Mouse (Mus musculus): ENCODE results near the gene Parp8. TPM values are rescaled to one million over a fixed set of nuclear protein-coding genes. Genes with fewer than 3 reads are reported as not detected.
A peak's percentile ranks its signal among the peaks of the same experiment; 100 is the strongest.

The Parp8 gene
- polyA plus RNA-seq, 1 experiment from 2014 or later, result 14.5 TPM

DNA sequence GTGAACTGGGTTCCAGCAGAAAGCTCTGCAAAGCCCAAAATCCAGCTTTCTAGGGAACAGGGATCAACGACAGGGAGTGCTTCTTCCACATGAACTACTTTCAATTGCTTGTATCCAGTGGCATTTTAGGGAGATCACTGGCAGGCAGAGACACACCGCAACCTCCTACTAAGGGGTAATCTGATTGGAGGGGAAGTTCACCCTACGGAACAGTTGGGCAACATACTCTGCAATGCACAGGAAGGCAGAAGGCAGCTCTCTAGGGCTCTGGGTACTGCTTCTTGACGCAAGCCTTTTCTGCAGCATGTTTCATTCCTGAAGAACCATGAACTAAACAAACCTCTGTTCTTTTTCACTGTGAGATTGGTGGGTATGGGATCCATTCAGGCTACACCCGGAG is 10.9 kb upstream of the Parp8 start:
- WGBS, result 82% methylated on average over 5 of the region's 5 CpGs
- no peak overlapping the region for H3K27ac ChIP-seq (ENCODE audit: low read length)

GRCm38 (mm10) chr13:117035121-117035520 is 9.8 kb upstream of the Parp8 start:
- ATAC-seq (replicated peaks; ENCODE audit: extremely low read depth, insufficient read depth, low FRiP score), result no peak
- 53% methylated on average over 2 of the region's 2 CpGs for WGBS
- H3K27ac ChIP-seq (ENCODE audit: low read length), result no peak overlapping the region
- no peak overlapping the region for H3K4me2 ChIP-seq (ENCODE audit: low read depth, low read length)
- H3K27me3 ChIP-seq (ENCODE audit: control insufficient read depth, insufficient read depth, low read length), result no peaks in the 10 kb centered on the region
- H3K9me3 ChIP-seq (replicated peaks; ENCODE audit: control insufficient read depth, low read length), result no peaks in the 10 kb centered on the region
- no peak overlapping the region for H3K4me3 ChIP-seq (ENCODE audit: low read length)
- H3K4me1 ChIP-seq (ENCODE audit: control insufficient read depth, insufficient read depth, low read length), result peaks cover 6% of the 10 kb centered on the region
- no peak overlapping the region for H3K9ac ChIP-seq (ENCODE audit: low read length)
- H3K36me3 ChIP-seq (ENCODE audit: control insufficient read depth, insufficient read depth), result no peaks in the 10 kb centered on the region

More for the DNA sequence above, 10.9 kb upstream of the Parp8 start:
- Histone ChIP-seq H3K9ac (ENCODE audit: low read length) (no peak overlapping the region), H3K4me3 (ENCODE audit: low read length) (no peak overlapping the region), H3K36me3 (ENCODE audit: control insufficient read depth, insufficient read depth) (no peaks in the 10 kb centered on the region), H3K9me3 (replicated peaks; ENCODE audit: control insufficient read depth, low read length) (no peaks in the 10 kb centered on the region), H3K4me1 (ENCODE audit: control insufficient read depth, insufficient read depth, low read length) (peaks cover 6% of the 10 kb centered on the region; the same call in 1 of the 2 replicates), H3K27me3 (ENCODE audit: control insufficient read depth, insufficient read depth, low read length) (no peaks in the 10 kb centered on the region), H3K4me2 (ENCODE audit: low read depth, low read length) (no peak overlapping the region)
- no peak for ATAC-seq (replicated peaks; ENCODE audit: extremely low read depth, insufficient read depth, low FRiP score)

GRCm38 (mm10) chr13:117034676-117035075 is 9.3 kb upstream of the Parp8 start:
- no peak overlapping the region for H3K4me2 ChIP-seq (ENCODE audit: low read depth, low read length)
- no peaks in the 10 kb centered on the region for H3K9me3 ChIP-seq (replicated peaks; ENCODE audit: control insufficient read depth, low read length)
- no peak overlapping the region for H3K4me3 ChIP-seq (ENCODE audit: low read length)
- no peak overlapping the region for H3K9ac ChIP-seq (ENCODE audit: low read length)
- H3K4me1 ChIP-seq (ENCODE audit: control insufficient read depth, insufficient read depth, low read length), result peaks cover 6% of the 10 kb centered on the region
- H3K36me3 ChIP-seq (ENCODE audit: control insufficient read depth, insufficient read depth), result no peaks in the 10 kb centered on the region
- H3K27ac ChIP-seq (ENCODE audit: low read length), result no peak overlapping the region
- ATAC-seq (replicated peaks; ENCODE audit: extremely low read depth, insufficient read depth, low FRiP score), result no peak
- H3K27me3 ChIP-seq (ENCODE audit: control insufficient read depth, insufficient read depth, low read length), result no peaks in the 10 kb centered on the region
- 59% methylated on average over 1 of the region's 1 CpGs for WGBS

- H3K27ac ChIP-seq (ENCODE audit: low read length), result peak overlapping the region; percentile 39; the same call in 1 of the 2 replicates
- 84% methylated on average over 5 of the region's 5 CpGs for WGBS
- H3K4me2 ChIP-seq (ENCODE audit: low read depth, low read length), result no peak overlapping the region
- no peak overlapping the region for H3K4me3 ChIP-seq (ENCODE audit: low read length)
- H3K4me1 ChIP-seq (ENCODE audit: control insufficient read depth, insufficient read depth, low read length), result peaks cover 6% of the 10 kb centered on the region
- no peaks in the 10 kb centered on the region for H3K36me3 ChIP-seq (ENCODE audit: control insufficient read depth, insufficient read depth)
- no peak overlapping the region for H3K9ac ChIP-seq (ENCODE audit: low read length)
- ATAC-seq (replicated peaks; ENCODE audit: extremely low read depth, insufficient read depth, low FRiP score), result no peak
- no peaks in the 10 kb centered on the region for H3K27me3 ChIP-seq (ENCODE audit: control insufficient read depth, insufficient read depth, low read length)
- no peaks in the 10 kb centered on the region for H3K9me3 ChIP-seq (replicated peaks; ENCODE audit: control insufficient read depth, low read length)
Measured at GRCm38 (mm10) chr13:117033676-117034308, 8.5 kb upstream of the Parp8 start.

- no peaks in the 10 kb centered on the region for H3K27me3 ChIP-seq (ENCODE audit: control insufficient read depth, insufficient read depth, low read length)
- 75% methylated on average over 1 of the region's 1 CpGs for WGBS
Measured at GRCm38 (mm10) chr13:117032402-117032801, 7.1 kb upstream of the Parp8 start.

DNA sequence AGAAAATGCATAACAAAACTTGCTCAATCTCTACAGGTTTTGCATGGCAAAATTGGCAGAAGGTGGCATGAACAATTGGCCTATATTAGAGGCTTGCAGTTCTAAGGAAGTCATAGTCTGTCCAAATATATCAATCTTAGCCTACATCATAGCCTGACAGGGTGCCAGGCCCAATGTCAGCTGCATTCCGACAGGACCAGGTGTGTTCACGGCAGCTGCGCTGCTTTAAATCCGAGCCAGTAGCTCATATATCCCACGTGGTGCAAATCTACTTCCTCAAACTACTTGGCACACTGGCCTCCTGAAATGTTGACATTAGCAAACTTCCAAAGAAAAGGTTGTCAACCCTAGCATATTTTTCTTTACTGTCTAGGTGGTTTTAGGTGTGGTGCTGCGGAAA is 6.2 kb upstream of the Parp8 start:
- Histone ChIP-seq H3K4me3 (ENCODE audit: low read length) (no peak overlapping the region), H3K9ac (ENCODE audit: low read length) (no peak overlapping the region), H3K9me3 (replicated peaks; ENCODE audit: control insufficient read depth, low read length) (no peaks in the 10 kb centered on the region), H3K27ac (ENCODE audit: low read length) (no peak overlapping the region), H3K36me3 (ENCODE audit: control insufficient read depth, insufficient read depth) (no peaks in the 10 kb centered on the region), H3K4me1 (ENCODE audit: control insufficient read depth, insufficient read depth, low read length) (peaks cover 9% of the 10 kb centered on the region), H3K27me3 (ENCODE audit: control insufficient read depth, insufficient read depth, low read length) (no peaks in the 10 kb centered on the region), H3K4me2 (ENCODE audit: low read depth, low read length) (no peak overlapping the region)
- 56% methylated on average over 6 of the region's 6 CpGs for WGBS
- no peak for ATAC-seq (replicated peaks; ENCODE audit: extremely low read depth, insufficient read depth, low FRiP score)

More at GRCm38 (mm10) chr13:117032402-117032801, 7.1 kb upstream of the Parp8 start:
- Histone ChIP-seq H3K4me1 (ENCODE audit: control insufficient read depth, insufficient read depth, low read length) (peaks cover 7% of the 10 kb centered on the region), H3K4me3 (ENCODE audit: low read length) (no peak overlapping the region), H3K4me2 (ENCODE audit: low read depth, low read length) (no peak overlapping the region), H3K9ac (ENCODE audit: low read length) (no peak overlapping the region), H3K27ac (ENCODE audit: low read length) (no peak overlapping the region), H3K36me3 (ENCODE audit: control insufficient read depth, insufficient read depth) (no peaks in the 10 kb centered on the region), H3K9me3 (replicated peaks; ENCODE audit: control insufficient read depth, low read length) (no peaks in the 10 kb centered on the region)
- no peak for ATAC-seq (replicated peaks; ENCODE audit: extremely low read depth, insufficient read depth, low FRiP score)

- Histone ChIP-seq H3K4me2 (ENCODE audit: low read depth, low read length) (no peak overlapping the region), H3K9me3 (replicated peaks; ENCODE audit: control insufficient read depth, low read length) (no peaks in the 10 kb centered on the region), H3K36me3 (ENCODE audit: control insufficient read depth, insufficient read depth) (no peaks in the 10 kb centered on the region), H3K9ac (ENCODE audit: low read length) (no peak overlapping the region), H3K4me3 (ENCODE audit: low read length) (no peak overlapping the region), H3K27me3 (ENCODE audit: control insufficient read depth, insufficient read depth, low read length) (no peaks in the 10 kb centered on the region), H3K27ac (ENCODE audit: low read length) (no peak overlapping the region), H3K4me1 (ENCODE audit: control insufficient read depth, insufficient read depth, low read length) (peaks cover 14% of the 10 kb centered on the region)
- 45% methylated on average over 5 of the region's 5 CpGs for WGBS
- no peak for ATAC-seq (replicated peaks; ENCODE audit: extremely low read depth, insufficient read depth, low FRiP score)
Measured at GRCm38 (mm10) chr13:117028221-117028620, 2.9 kb upstream of the Parp8 start.

DNA sequence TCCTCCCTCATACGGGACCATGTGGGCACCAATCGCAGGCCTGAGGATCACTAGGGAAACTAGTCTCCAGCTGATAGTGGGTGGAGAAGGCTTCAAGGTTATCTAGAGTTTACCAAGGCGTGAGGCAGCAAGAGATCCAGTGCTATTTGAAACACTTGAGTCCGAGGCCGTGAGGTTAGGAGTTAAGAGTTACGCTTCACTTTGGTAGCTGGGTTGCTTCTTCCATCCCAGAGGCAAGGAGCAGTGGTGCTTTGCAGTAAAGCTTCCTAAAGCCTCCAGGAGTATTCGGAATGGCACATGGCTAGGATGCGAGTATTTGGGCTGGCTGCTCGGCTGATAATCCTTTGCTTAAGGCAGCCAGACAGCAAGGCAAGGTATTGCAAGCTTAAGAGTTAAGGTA is 2.0 kb upstream of the Parp8 start:
- no peaks in the 10 kb centered on the region for H3K9me3 ChIP-seq (replicated peaks; ENCODE audit: control insufficient read depth, low read length)
- no peak overlapping the region for H3K27ac ChIP-seq (ENCODE audit: low read length)
- H3K4me1 ChIP-seq (ENCODE audit: control insufficient read depth, insufficient read depth, low read length), result peaks cover 9% of the 10 kb centered on the region
- no peaks in the 10 kb centered on the region for H3K27me3 ChIP-seq (ENCODE audit: control insufficient read depth, insufficient read depth, low read length)
- no peak overlapping the region for H3K9ac ChIP-seq (ENCODE audit: low read length)
- ATAC-seq (replicated peaks; ENCODE audit: extremely low read depth, insufficient read depth, low FRiP score), result no peak
- no peaks in the 10 kb centered on the region for H3K36me3 ChIP-seq (ENCODE audit: control insufficient read depth, insufficient read depth)
- 61% methylated on average over 9 of the region's 9 CpGs for WGBS
- H3K4me3 ChIP-seq (ENCODE audit: low read length), result no peak overlapping the region
- H3K4me2 ChIP-seq (ENCODE audit: low read depth, low read length), result no peak overlapping the region

GRCm38 (mm10) chr13:117026276-117026780 is 991 bp upstream of the Parp8 start:
- peak overlapping the region; percentile 82; the same call in 1 of the 2 replicates for H3K27ac ChIP-seq (ENCODE audit: low read length)
- peak overlapping the region; percentile 81 for H3K4me3 ChIP-seq (ENCODE audit: low read length)
- ATAC-seq (replicated peaks; ENCODE audit: extremely low read depth, insufficient read depth, low FRiP score), result no peak
- peak overlapping the region; percentile 85 for H3K4me2 ChIP-seq (ENCODE audit: low read depth, low read length)
- WGBS, result 72% methylated on average over 7 of the region's 7 CpGs
- no peaks in the 10 kb centered on the region for H3K9me3 ChIP-seq (replicated peaks; ENCODE audit: control insufficient read depth, low read length)
- H3K36me3 ChIP-seq (ENCODE audit: control insufficient read depth, insufficient read depth), result no peaks in the 10 kb centered on the region
- no peaks in the 10 kb centered on the region for H3K27me3 ChIP-seq (ENCODE audit: control insufficient read depth, insufficient read depth, low read length)
- no peak overlapping the region for H3K9ac ChIP-seq (ENCODE audit: low read length)
- H3K4me1 ChIP-seq (ENCODE audit: control insufficient read depth, insufficient read depth, low read length), result peaks cover 11% of the 10 kb centered on the region

Data from heart, embryonic 16.5 days (tissue).